Mouse (Mus musculus) G1E (cell line): ENCODE data around the gene Olfr1168.

Source experiments
- CTCF ChIP-seq: IDR thresholded peaks from 2 replicates; pipeline ENCODE4 v1.5.1; 2012; ENCODE audit warnings: low read depth, low read length, inconsistent platforms, mixed read lengths
- GATA1 ChIP-seq: IDR thresholded peaks from 2 replicates; pipeline ENCODE4 v1.6.1; 2012; ENCODE audit warnings: borderline replicate concordance, low read length, inconsistent platforms, mixed read lengths
- GATA2 ChIP-seq: IDR thresholded peaks from 2 replicates; pipeline ENCODE4 v1.6.1; 2012; ENCODE audit warnings: low read depth, low read length, inconsistent platforms, borderline replicate concordance
- POLR2AphosphoS5 ChIP-seq: IDR thresholded peaks from 2 replicates; pipeline ENCODE4 v1.6.1; 2012; ENCODE audit warnings: low read depth, low read length, inconsistent platforms; ENCODE audit not compliant: insufficient replicate concordance
- TAL1 ChIP-seq: conservative IDR thresholded peaks from 2 replicates; pipeline ENCODE4 v1.6.1; 2012; ENCODE audit warnings: low read depth, low read length, inconsistent platforms, mixed read lengths

DNA sequence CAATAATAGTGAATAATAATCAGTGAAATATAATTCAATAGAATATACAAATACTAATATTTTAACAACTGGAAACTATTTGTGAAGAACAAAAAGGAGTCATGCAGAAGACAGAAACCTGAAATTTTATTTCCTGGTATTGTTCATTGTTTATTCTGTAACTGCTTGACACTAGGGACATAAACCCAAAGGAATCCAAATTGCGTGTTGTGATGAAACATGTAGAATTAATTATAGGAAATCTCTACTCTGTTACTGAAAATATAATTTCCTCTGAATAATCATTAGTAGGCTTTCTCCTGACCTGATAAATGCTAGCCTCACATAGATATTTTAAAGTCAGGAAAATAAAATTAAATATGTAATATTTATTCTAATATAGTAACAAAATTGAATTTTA is 46.6 kb downstream of the Olfr1168 start, which contains the start of gene Olfr1170:
- TF ChIP-seq GATA1 = no peak
- TF ChIP-seq CTCF = no peak
- no peak for TF ChIP-seq GATA2
- no peak for TF ChIP-seq TAL1
- TF ChIP-seq POLR2AphosphoS5 = no peak
